Mouse (Mus musculus) MEL (cell line): ENCODE measurements around the gene Ucp2.

Source experiments
- CTCF ChIP-seq, 3 experiments: IDR thresholded peaks in 2 of 3; conservative IDR thresholded peaks in 1 of 3; 2 replicates each; pipeline ENCODE4 v1.5.1; 2011 to 2012; ENCODE audit warnings: low read length in 3 of 3, low read depth in 2 of 3, mild to moderate bottlenecking in 2 of 3, improper control_type of control experiment in 1 of 3, inconsistent platforms in 1 of 3, mixed read lengths in 1 of 3, moderate library complexity in 1 of 3; ENCODE audit not compliant: control insufficient read depth in 1 of 3, insufficient read depth in 1 of 3, poor library complexity in 1 of 3, severe bottlenecking in 1 of 3
- ETS1 ChIP-seq: IDR thresholded peaks from 2 replicates; pipeline ENCODE4 v1.6.1; 2012; ENCODE audit warnings: low read depth, mild to moderate bottlenecking, inconsistent platforms, low read length, improper control_type of control experiment, moderate library complexity
- KAT2A ChIP-seq: conservative IDR thresholded peaks from 2 replicates; pipeline ENCODE4 v1.6.1; 2012; ENCODE audit warnings: low read depth, low read length, improper control_type of control experiment, inconsistent platforms
- MAZ ChIP-seq: IDR thresholded peaks from 2 replicates; pipeline ENCODE4 v1.6.1; 2012; ENCODE audit warnings: low read depth, mild to moderate bottlenecking, inconsistent platforms, low read length, improper control_type of control experiment
- MYC ChIP-seq: IDR thresholded peaks from 2 replicates; pipeline ENCODE4 v1.6.1; 2011; ENCODE audit warnings: low read depth, mild to moderate bottlenecking, low read length, improper control_type of control experiment, moderate library complexity
- POLR2AphosphoS2 ChIP-seq: IDR thresholded peaks from 2 replicates; pipeline ENCODE4 v1.6.1; 2011; ENCODE audit warnings: low read length, improper control_type of control experiment
- POLR2AphosphoS5 ChIP-seq: IDR thresholded peaks from 2 replicates; pipeline ENCODE4 v1.6.1; 2012; ENCODE audit warnings: low read depth, borderline replicate concordance, mild to moderate bottlenecking, inconsistent platforms, low read length, moderate library complexity, mixed read lengths
- RAD21 ChIP-seq: IDR thresholded peaks from 2 replicates; pipeline ENCODE4 v1.6.1; 2011; ENCODE audit warnings: mild to moderate bottlenecking, low read depth, low read length, improper control_type of control experiment
- SIN3A ChIP-seq: IDR thresholded peaks from 2 replicates; pipeline ENCODE4 v1.6.1; 2012; ENCODE audit warnings: low read length, improper control_type of control experiment, inconsistent platforms
- TCF12 ChIP-seq: IDR thresholded peaks from 2 replicates; pipeline ENCODE4 v1.6.1; 2014; ENCODE audit warnings: low read depth, mild to moderate bottlenecking, inconsistent platforms, low read length, improper control_type of control experiment, moderate library complexity
- UBTF ChIP-seq: IDR thresholded peaks from 2 replicates; pipeline ENCODE4 v1.6.1; 2012; ENCODE audit warnings: low read depth, mild to moderate bottlenecking, inconsistent platforms, low read length, improper control_type of control experiment, moderate library complexity, borderline replicate concordance; ENCODE audit not compliant: insufficient read depth

- TF ChIP-seq UBTF: no peak
- TF ChIP-seq CTCF (IDR thresholded peaks at IDR 0.05 in 2 of 3, conservative IDR thresholded peaks at IDR 0.05 in 1 of 3; ENCODE audit: control insufficient read depth in 1 of 3, insufficient read depth in 1 of 3, low read depth in 2 of 3, low read length in 3 of 3, poor library complexity in 1 of 3, severe bottlenecking in 1 of 3): no peak
- no peak for TF ChIP-seq POLR2AphosphoS2
- no peak for TF ChIP-seq POLR2AphosphoS5
- no peak for TF ChIP-seq ETS1
- no peak for TF ChIP-seq SIN3A
- no peak for TF ChIP-seq TCF12
- no peak for TF ChIP-seq KAT2A
- no peak for TF ChIP-seq MYC
- no peak for TF ChIP-seq MAZ
- TF ChIP-seq RAD21: no peak
These were observed 37.6 kb downstream of the Ucp2 start for GRCm38 (mm10) chr7:100530766-100531165.
